Mouse (Mus musculus): ENCODE measurements around the gene Mia2.
A peak's percentile ranks its signal among the peaks of the same experiment; 100 is the strongest.

Mia2 gene

GRCm38 (mm10) chr12:59162797-59163196 lies 67.2 kb downstream of the Mia2 start:
- DNase-seq (ENCODE audit: low read depth, low spot score) = no peak

GRCm38 (mm10) chr12:59164522-59164921 lies 68.9 kb downstream of the Mia2 start:
- DNase-seq (ENCODE audit: low read depth, low spot score) = no peak

- DNase-seq (ENCODE audit: low read depth, low spot score) = no peak
Observed at GRCm38 (mm10) chr12:59166557-59166956, 71.0 kb downstream of the Mia2 start.

GRCm38 (mm10) chr12:59169935-59170334 lies 74.3 kb downstream of the Mia2 start:
- DNase-seq (ENCODE audit: low read depth, low spot score) = no peak

GRCm38 (mm10) chr12:59177814-59178213 lies 82.2 kb downstream of the Mia2 start:
- DNase-seq (ENCODE audit: low read depth, low spot score) = no peak

- no peak for DNase-seq (ENCODE audit: low read depth, low spot score)
Observed at GRCm38 (mm10) chr12:59188086-59188682, 92.6 kb downstream of the Mia2 start.

- DNase-seq (ENCODE audit: low read depth, low spot score) = no peak
Observed at GRCm38 (mm10) chr12:59193637-59194036, 98.0 kb downstream of the Mia2 start.

- no peak for DNase-seq (ENCODE audit: low read depth, low spot score)
Observed at GRCm38 (mm10) chr12:59194341-59195003, 98.9 kb downstream of the Mia2 start.

- DNase-seq (ENCODE audit: low read depth, low spot score) = no peak
Observed at GRCm38 (mm10) chr12:59195065-59195464, 99.5 kb downstream of the Mia2 start.

- DNase-seq (ENCODE audit: low read depth, low spot score) = no peak
Observed at GRCm38 (mm10) chr12:59195941-59196340, 100.3 kb downstream of the Mia2 start.

GRCm38 (mm10) chr12:59198750-59199149 lies 103.2 kb downstream of the Mia2 start:
- DNase-seq (ENCODE audit: low read depth, low spot score) = no peak

- no peak for DNase-seq (ENCODE audit: low read depth, low spot score)
Observed at GRCm38 (mm10) chr12:59199361-59199760, 103.8 kb downstream of the Mia2 start.

- no peak for DNase-seq (ENCODE audit: low read depth, low spot score)
Observed at GRCm38 (mm10) chr12:59205571-59205970, 110.0 kb downstream of the Mia2 start.

GRCm38 (mm10) chr12:59206208-59206999 lies 110.8 kb downstream of the Mia2 start:
- no peak for DNase-seq (ENCODE audit: low read depth, low spot score)

- no peak for DNase-seq (ENCODE audit: low read depth, low spot score)
Observed at GRCm38 (mm10) chr12:59207000-59207390, 111.4 kb downstream of the Mia2 start.

GRCm38 (mm10) chr12:59207814-59208213 lies 112.2 kb downstream of the Mia2 start:
- no peak for DNase-seq (ENCODE audit: low read depth, low spot score)

GRCm38 (mm10) chr12:59216176-59216575 lies 120.6 kb downstream of the Mia2 start:
- no peak for DNase-seq (ENCODE audit: low read depth, low spot score)

- DNase-seq (ENCODE audit: low read depth, low spot score) = no peak
Observed at GRCm38 (mm10) chr12:59216676-59217266, 121.2 kb downstream of the Mia2 start.

- no peak for DNase-seq (ENCODE audit: low read depth, low spot score)
Observed at GRCm38 (mm10) chr12:59217331-59217730, 121.7 kb downstream of the Mia2 start.

- DNase-seq (ENCODE audit: low read depth, low spot score) = peak; percentile 37
Observed at GRCm38 (mm10) chr12:59218640-59219321, 123.2 kb downstream of the Mia2 start.

GRCm38 (mm10) chr12:59219325-59220225 lies 124.0 kb downstream of the Mia2 start, which contains the start of gene Fbxo33:
Fbxo33 (minus strand) TSS chr12:59219725.
- peak; percentile 98 for DNase-seq (ENCODE audit: low read depth, low spot score)

Data from c-Kit-negative CD71-positive TER-119-positive erythroid progenitor cells, embryonic 14.5 days (primary cell).